Mouse (Mus musculus): ENCODE results near the gene Sfta2. TPM values are rescaled to one million over a fixed set of nuclear protein-coding genes. Genes with fewer than 3 reads are reported as not detected.

The Sfta2 gene
- polyA plus RNA-seq, 1 experiment from 2014 or later, result 3.6 TPM

DNA sequence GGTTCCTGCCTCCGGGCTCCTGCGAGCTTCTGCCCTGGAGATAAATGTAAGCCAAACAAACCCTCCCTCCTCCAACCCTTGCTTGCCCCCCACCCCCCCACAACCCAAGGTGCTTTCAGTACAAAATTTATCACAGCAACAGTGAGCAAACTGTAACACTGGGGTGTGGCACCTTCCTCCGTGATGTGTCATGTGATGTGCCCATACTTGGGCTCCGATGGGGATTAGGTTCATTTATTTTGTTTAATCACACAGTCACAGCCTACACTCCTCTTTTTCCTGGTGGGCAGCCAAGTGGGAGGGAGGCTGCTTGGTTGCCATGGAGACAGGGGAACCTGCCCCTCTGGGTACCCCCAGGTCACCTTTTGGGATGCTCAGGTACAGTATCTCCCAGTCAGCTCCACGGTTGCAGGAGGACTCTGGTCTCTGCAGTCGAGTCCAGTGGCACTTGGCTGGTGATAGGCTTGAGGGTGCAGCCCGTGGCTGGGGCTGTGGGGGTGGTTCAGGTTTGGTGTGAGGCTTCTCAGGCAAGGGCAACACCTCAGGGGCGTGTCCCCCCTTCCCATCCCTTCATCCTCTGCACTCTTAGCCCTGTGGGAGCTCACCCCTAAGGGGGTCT is 496 bp downstream of the Sfta2 start:
- Histone ChIP-seq H3K4me2 (ENCODE audit: low read length) (no peak overlapping the region), H3K9ac (ENCODE audit: low read length) (no peak overlapping the region), H3K4me3 (ENCODE audit: low read depth, low read length) (no peak overlapping the region), H3K9me3 (ENCODE audit: control insufficient read depth, low read length) (no peaks in the 10 kb centered on the region), H3K36me3 (ENCODE audit: control insufficient read depth, insufficient read depth, low read length) (no peaks in the 10 kb centered on the region), H3K27me3 (replicated peaks; ENCODE audit: control insufficient read depth, insufficient read depth, low read length) (no peaks in the 10 kb centered on the region), H3K27ac (ENCODE audit: low read depth) (no peak overlapping the region), H3K4me1 (replicated peaks; ENCODE audit: control insufficient read depth, insufficient read depth, low read length) (no peaks in the 10 kb centered on the region)
- no peak for DNase-seq (ENCODE audit: low spot score)
- WGBS, result 41% methylated on average over 8 of the region's 8 CpGs
- ATAC-seq (replicated peaks; ENCODE audit: low FRiP score, low TSS enrichment, low read depth), result peak; percentile 62; the same call in 1 of the 2 replicates

DNA sequence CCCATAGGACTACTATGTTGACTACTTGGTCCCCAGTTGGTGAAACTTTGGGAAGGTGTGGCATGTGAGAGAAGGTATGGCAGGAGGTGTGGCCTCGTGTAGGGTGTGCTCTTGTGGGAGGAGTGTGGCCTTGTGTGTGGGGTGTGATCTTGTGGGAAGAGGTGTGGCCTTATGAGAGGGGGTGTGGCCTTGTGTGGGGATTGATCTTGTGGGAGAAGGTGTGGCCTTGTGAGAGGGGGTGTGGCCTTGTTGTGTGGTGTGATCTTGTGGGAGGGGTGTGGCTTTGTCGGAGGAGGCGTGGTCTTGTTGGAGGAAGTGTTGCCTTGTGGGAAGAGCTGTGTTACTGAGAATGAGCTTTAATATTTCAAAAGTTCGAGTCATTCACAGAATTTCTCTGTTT is 15.8 kb downstream of the Sfta2 start:
- no peak overlapping the region for H3K9ac ChIP-seq (ENCODE audit: low read length)
- DNase-seq (ENCODE audit: low spot score), result no peak
- no peaks in the 10 kb centered on the region for H3K36me3 ChIP-seq (ENCODE audit: control insufficient read depth, insufficient read depth, low read length)
- H3K4me1 ChIP-seq (replicated peaks; ENCODE audit: control insufficient read depth, insufficient read depth, low read length), result no peaks in the 10 kb centered on the region
- no peaks in the 10 kb centered on the region for H3K27me3 ChIP-seq (replicated peaks; ENCODE audit: control insufficient read depth, insufficient read depth, low read length)
- H3K9me3 ChIP-seq (ENCODE audit: control insufficient read depth, low read length), result no peaks in the 10 kb centered on the region
- H3K4me2 ChIP-seq (ENCODE audit: low read length), result no peak overlapping the region
- H3K27ac ChIP-seq (ENCODE audit: low read depth), result no peak overlapping the region
- ATAC-seq (replicated peaks; ENCODE audit: low FRiP score, low TSS enrichment, low read depth), result no peak
- 68% methylated on average over 4 of the region's 4 CpGs for WGBS
- no peak overlapping the region for H3K4me3 ChIP-seq (ENCODE audit: low read depth, low read length)

DNA sequence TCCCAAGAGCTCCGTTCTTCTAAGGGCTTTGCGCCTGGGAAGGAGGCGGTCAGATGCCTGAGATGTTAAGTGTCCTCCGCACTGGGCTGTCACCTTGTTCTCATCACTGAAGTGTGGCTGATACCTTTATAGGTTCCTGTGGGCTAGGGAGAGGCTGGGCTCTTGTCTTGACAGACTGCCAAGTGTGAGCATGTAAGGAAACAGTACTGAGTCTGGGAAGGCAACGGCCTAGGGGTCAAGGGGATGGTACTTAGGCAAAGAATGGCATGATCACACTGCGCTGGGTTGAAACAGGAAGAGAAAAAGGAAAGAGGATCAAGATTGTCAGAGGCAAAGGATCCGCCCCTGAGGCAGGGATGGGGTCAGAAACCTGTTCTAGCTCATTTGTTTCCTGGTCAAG is 25.2 kb downstream of the Sfta2 start, which contains the start of gene Gm9573:
Gene Gm9573 (minus strand): TSS at position 101 of the 400 bp plus-strand sequence.
- no peak within 1 kb of the TSS for H3K4me3 ChIP-seq (ENCODE audit: low read depth, low read length)
- H3K9me3 ChIP-seq (ENCODE audit: control insufficient read depth, low read length), result no peaks in the 10 kb centered on the region
- no peak for ATAC-seq (replicated peaks; ENCODE audit: low FRiP score, low TSS enrichment, low read depth)
- H3K36me3 ChIP-seq (ENCODE audit: control insufficient read depth, insufficient read depth, low read length), result no peaks in the 10 kb centered on the region
- 85% methylated on average over 7 of the region's 7 CpGs for WGBS
- no peak within 1 kb of the TSS for H3K4me2 ChIP-seq (ENCODE audit: low read length)
- DNase-seq (ENCODE audit: low spot score), result no peak
- no peaks in the 10 kb centered on the region for H3K27me3 ChIP-seq (replicated peaks; ENCODE audit: control insufficient read depth, insufficient read depth, low read length)
- no peak within 1 kb of the TSS for H3K27ac ChIP-seq (ENCODE audit: low read depth)
- no peak within 1 kb of the TSS for H3K9ac ChIP-seq (ENCODE audit: low read length)
- H3K4me1 ChIP-seq (replicated peaks; ENCODE audit: control insufficient read depth, insufficient read depth, low read length), result no peaks in the 10 kb centered on the region

DNA sequence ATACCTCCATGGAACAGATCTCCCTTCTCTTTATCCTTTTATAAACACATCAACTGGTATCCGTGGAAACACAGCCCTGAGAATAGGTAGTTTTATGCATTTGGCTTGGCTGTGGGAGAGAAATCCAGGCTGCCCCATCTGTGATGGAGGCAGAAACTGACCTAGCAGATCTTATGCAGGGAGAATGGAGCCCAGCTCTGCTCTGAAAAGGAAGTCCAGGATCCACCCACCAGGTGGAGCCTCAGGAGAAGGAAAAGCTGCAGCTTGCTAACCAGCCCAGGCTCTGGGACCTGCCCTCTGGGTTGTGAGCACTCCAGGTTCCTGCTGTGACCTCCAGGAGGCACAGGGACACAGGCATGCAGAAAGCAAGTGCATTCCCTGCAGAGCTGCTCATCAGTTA is 32.6 kb downstream of the Sfta2 start:
- Histone ChIP-seq H3K27ac (ENCODE audit: low read depth) (no peak overlapping the region), H3K4me2 (ENCODE audit: low read length) (no peak overlapping the region), H3K4me3 (ENCODE audit: low read depth, low read length) (no peak overlapping the region), H3K9me3 (ENCODE audit: control insufficient read depth, low read length) (no peaks in the 10 kb centered on the region), H3K4me1 (replicated peaks; ENCODE audit: control insufficient read depth, insufficient read depth, low read length) (peaks cover 12% of the 10 kb centered on the region; the same call in 1 of the 2 replicates), H3K36me3 (ENCODE audit: control insufficient read depth, insufficient read depth, low read length) (no peaks in the 10 kb centered on the region), H3K9ac (ENCODE audit: low read length) (no peak overlapping the region), H3K27me3 (replicated peaks; ENCODE audit: control insufficient read depth, insufficient read depth, low read length) (no peaks in the 10 kb centered on the region; the same call in 1 of the 2 replicates)
- DNase-seq (ENCODE audit: low spot score) (peak; percentile 77), ATAC-seq (replicated peaks; ENCODE audit: low FRiP score, low TSS enrichment, low read depth) (peak; percentile 47; the same call in 1 of the 2 replicates)
- WGBS, result 3% methylated on average over 1 of the region's 1 CpGs

DNA sequence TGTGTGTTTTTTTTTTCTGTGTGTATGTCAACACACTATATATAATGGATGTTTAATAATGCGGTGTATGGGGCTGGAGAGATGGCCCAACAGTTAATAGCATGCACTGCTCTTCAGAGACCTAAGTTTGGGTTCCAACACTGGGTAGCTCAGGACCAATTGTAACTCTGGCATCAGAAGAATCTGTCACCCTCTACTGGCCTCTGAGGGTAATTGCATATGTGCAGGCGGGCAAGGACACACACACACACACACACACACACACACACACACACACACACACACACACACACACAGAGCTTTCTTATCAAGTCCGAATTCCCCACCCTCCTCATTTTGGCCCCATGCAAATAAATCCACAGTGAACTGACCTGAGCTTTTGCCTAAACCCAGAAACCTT is 33.9 kb downstream of the Sfta2 start:
- ATAC-seq (replicated peaks; ENCODE audit: low FRiP score, low TSS enrichment, low read depth), result no peak
- WGBS, result 79% methylated on average over 3 of the region's 3 CpGs
- H3K36me3 ChIP-seq (ENCODE audit: control insufficient read depth, insufficient read depth, low read length), result no peaks in the 10 kb centered on the region
- no peak overlapping the region for H3K9ac ChIP-seq (ENCODE audit: low read length)
- H3K4me1 ChIP-seq (replicated peaks; ENCODE audit: control insufficient read depth, insufficient read depth, low read length), result peaks cover 12% of the 10 kb centered on the region; the same call in 1 of the 2 replicates
- no peaks in the 10 kb centered on the region; the same call in 1 of the 2 replicates for H3K27me3 ChIP-seq (replicated peaks; ENCODE audit: control insufficient read depth, insufficient read depth, low read length)
- no peak overlapping the region for H3K4me3 ChIP-seq (ENCODE audit: low read depth, low read length)
- no peaks in the 10 kb centered on the region for H3K9me3 ChIP-seq (ENCODE audit: control insufficient read depth, low read length)
- no peak overlapping the region for H3K27ac ChIP-seq (ENCODE audit: low read depth)
- no peak for DNase-seq (ENCODE audit: low spot score)
- H3K4me2 ChIP-seq (ENCODE audit: low read length), result no peak overlapping the region

DNA sequence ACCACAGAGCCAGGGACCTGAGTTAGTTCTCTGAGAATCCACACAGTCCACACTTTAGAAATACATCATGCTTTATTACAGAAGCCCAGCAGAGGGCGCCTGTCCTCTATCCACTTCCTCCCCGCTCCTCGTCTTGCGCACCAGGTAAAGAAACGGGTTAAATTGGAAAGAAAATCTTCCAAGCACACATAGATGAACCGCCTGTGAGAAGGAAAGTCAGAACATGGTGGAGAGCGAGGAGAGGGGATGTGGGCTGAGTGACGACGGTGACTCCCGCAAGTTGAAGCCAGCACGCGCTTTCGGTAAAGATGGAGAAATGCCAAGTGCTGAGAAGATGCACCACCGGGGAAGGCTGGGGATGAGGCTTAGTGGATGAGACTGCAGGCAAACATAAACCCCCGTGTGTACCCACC is 34.4 kb downstream of the Sfta2 start:
- Histone ChIP-seq H3K4me1 (replicated peaks; ENCODE audit: control insufficient read depth, insufficient read depth, low read length) (peaks cover 12% of the 10 kb centered on the region; the same call in 1 of the 2 replicates), H3K4me2 (ENCODE audit: low read length) (peak overlapping the region; percentile 66), H3K36me3 (ENCODE audit: control insufficient read depth, insufficient read depth, low read length) (no peaks in the 10 kb centered on the region), H3K9ac (ENCODE audit: low read length) (peak overlapping the region; percentile 32; the same call in 1 of the 2 replicates), H3K4me3 (ENCODE audit: low read depth, low read length) (peak overlapping the region; percentile 36), H3K27ac (ENCODE audit: low read depth) (no peak overlapping the region), H3K9me3 (ENCODE audit: control insufficient read depth, low read length) (no peaks in the 10 kb centered on the region), H3K27me3 (replicated peaks; ENCODE audit: control insufficient read depth, insufficient read depth, low read length) (no peaks in the 10 kb centered on the region; the same call in 1 of the 2 replicates)
- DNase-seq (ENCODE audit: low spot score), result peak; percentile 90
- 1% methylated on average over 15 of the region's 15 CpGs for WGBS
- ATAC-seq (replicated peaks; ENCODE audit: low FRiP score, low TSS enrichment, low read depth), result peak; percentile 48

DNA sequence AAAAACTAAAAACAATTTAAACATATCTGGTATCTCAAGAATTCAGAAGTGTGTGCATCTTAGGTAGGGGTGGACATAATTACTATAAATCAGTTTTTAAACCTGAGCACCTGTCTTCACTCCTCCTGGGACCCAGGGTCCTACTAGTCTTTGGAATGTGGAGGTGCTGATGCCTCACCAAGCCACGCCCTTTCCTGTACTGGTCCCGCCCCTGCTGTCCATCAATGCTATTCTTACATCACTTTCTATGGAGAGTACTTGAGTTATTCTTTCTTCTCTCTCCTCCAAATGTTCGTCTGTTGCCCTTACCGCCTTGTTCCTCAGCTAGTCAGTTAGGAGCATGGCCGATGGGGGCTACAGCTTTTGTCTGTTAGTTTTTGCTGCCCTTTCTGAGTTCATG is 35.0 kb downstream of the Sfta2 start:
- 50% methylated on average over 5 of the region's 5 CpGs for WGBS
- peak overlapping the region; percentile 66 for H3K4me2 ChIP-seq (ENCODE audit: low read length)
- DNase-seq (ENCODE audit: low spot score) (peak; percentile 56), ATAC-seq (replicated peaks; ENCODE audit: low FRiP score, low TSS enrichment, low read depth) (no peak)
- no peak overlapping the region for H3K27ac ChIP-seq (ENCODE audit: low read depth)
- no peaks in the 10 kb centered on the region for H3K36me3 ChIP-seq (ENCODE audit: control insufficient read depth, insufficient read depth, low read length)
- peaks cover 12% of the 10 kb centered on the region; the same call in 1 of the 2 replicates for H3K4me1 ChIP-seq (replicated peaks; ENCODE audit: control insufficient read depth, insufficient read depth, low read length)
- no peaks in the 10 kb centered on the region for H3K9me3 ChIP-seq (ENCODE audit: control insufficient read depth, low read length)
- H3K4me3 ChIP-seq (ENCODE audit: low read depth, low read length), result no peak overlapping the region
- no peaks in the 10 kb centered on the region; the same call in 1 of the 2 replicates for H3K27me3 ChIP-seq (replicated peaks; ENCODE audit: control insufficient read depth, insufficient read depth, low read length)
- no peak overlapping the region for H3K9ac ChIP-seq (ENCODE audit: low read length)

DNA sequence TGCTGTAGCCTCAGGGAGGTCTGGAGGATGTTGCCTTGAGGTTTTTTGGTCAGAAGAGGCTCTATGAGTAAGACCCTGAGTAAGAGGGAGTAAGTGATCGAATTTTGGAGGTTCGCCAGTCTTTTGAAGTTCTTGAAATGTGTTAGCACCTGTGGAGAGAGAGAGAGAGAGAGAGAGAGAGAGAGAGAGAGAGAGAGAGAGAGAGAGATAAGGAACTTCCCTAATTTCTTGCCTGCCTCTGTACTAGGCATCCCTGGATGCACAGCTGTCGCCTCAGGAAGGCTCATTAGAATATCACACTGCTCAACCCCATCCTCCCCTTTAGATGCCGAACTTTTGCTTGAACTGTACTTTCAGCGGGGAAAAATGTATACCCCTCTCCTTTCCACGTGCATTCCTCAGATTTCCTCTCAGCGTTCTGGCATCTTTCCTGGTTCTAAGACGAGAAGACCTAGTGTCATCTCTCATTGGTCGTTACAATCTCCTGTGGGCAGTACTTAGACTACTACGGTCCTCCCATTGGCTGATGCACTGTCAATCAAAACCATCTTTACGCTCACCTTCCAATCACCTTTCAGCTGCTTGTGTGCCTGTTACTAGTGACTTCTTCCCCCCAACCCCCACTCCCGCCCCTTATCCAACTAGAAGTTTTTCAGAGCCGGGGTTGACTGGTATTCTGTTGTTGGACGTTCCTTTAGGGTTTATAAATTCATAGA is 37.3 kb downstream of the Sfta2 start:
- 22% methylated on average over 14 of the region's 14 CpGs for WGBS
- Histone ChIP-seq H3K27ac (ENCODE audit: low read depth) (peak overlapping the region; percentile 62), H3K9ac (ENCODE audit: low read length) (no peak overlapping the region), H3K4me3 (ENCODE audit: low read depth, low read length) (peak overlapping the region; percentile 11; the same call in 1 of the 2 replicates), H3K4me2 (ENCODE audit: low read length) (peak overlapping the region; percentile 43), H3K36me3 (ENCODE audit: control insufficient read depth, insufficient read depth, low read length) (no peaks in the 10 kb centered on the region), H3K4me1 (replicated peaks; ENCODE audit: control insufficient read depth, insufficient read depth, low read length) (peaks cover 12% of the 10 kb centered on the region; the same call in 1 of the 2 replicates), H3K27me3 (replicated peaks; ENCODE audit: control insufficient read depth, insufficient read depth, low read length) (no peaks in the 10 kb centered on the region; the same call in 1 of the 2 replicates), H3K9me3 (ENCODE audit: control insufficient read depth, low read length) (no peaks in the 10 kb centered on the region)
- DNase-seq (ENCODE audit: low spot score), result peak; percentile 85
- peak; percentile 86 for ATAC-seq (replicated peaks; ENCODE audit: low FRiP score, low TSS enrichment, low read depth)
